Mouse (Mus musculus) lung, postnatal 0 days (tissue): ENCODE measurements around the gene Fli1.

Experiments
- CTCF ChIP-seq: IDR thresholded peaks from 2 replicates; pipeline ENCODE4 v1.5.1; 2016; ENCODE audit warnings: antibody characterized with exemption, mild to moderate bottlenecking
- EP300 ChIP-seq: IDR thresholded peaks from 2 replicates; pipeline ENCODE4 v1.6.1; 2016; ENCODE audit warnings: antibody characterized with exemption, mild to moderate bottlenecking, control low read depth

GRCm38 (mm10) chr9:32559454-32559853 is 16.8 kb upstream of the Fli1 start:
- TF ChIP-seq CTCF: no peak
- TF ChIP-seq EP300: no peak
